Mouse (Mus musculus) gastrocnemius, adult 8-10 months (tissue): ENCODE data around the gene Stpg3. TPM values are rescaled to one million over a fixed set of nuclear protein-coding genes. Genes with fewer than 3 reads are reported as not detected.

Experiments used
- DNase-seq, 2 experiments: peaks; one replicate each; pipeline ENCODE4 v3.0.0; 2022; ENCODE audit warnings: low spot score in 2 of 2
- total RNA-seq, 4 experiments: library from RNA; stranded (reverse); gene quantifications; 2 replicates each; pipeline ENCODE4 v1.2.4; 2022

Gene Stpg3
- total RNA-seq, 4 experiments from 2014 or later = not detected

DNA sequence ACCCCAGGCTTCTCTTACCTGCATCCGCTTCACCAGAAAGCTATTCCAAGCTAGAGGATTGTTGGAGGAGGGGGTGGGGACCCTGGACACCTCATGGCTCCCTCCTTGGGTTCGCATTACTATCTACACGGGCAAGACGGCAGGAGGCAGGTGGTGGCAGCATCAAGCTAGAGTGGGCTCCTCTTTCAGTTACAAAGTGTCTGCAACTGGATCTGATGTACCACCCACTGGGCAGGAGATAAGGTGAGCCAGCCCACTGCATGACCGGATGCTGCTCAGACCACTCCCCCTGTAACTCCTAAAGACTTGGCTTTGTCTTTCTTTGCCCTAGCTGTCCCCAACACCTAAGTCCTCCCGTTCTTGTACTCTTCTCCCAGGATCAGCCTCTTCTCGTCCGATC, 22.2 kb upstream of the Stpg3 start, which contains the start of gene Rnf224:
TSS of gene Rnf224 (minus strand) at position 174 of the 400 bp plus-strand sequence.
- no peak for DNase-seq

DNA sequence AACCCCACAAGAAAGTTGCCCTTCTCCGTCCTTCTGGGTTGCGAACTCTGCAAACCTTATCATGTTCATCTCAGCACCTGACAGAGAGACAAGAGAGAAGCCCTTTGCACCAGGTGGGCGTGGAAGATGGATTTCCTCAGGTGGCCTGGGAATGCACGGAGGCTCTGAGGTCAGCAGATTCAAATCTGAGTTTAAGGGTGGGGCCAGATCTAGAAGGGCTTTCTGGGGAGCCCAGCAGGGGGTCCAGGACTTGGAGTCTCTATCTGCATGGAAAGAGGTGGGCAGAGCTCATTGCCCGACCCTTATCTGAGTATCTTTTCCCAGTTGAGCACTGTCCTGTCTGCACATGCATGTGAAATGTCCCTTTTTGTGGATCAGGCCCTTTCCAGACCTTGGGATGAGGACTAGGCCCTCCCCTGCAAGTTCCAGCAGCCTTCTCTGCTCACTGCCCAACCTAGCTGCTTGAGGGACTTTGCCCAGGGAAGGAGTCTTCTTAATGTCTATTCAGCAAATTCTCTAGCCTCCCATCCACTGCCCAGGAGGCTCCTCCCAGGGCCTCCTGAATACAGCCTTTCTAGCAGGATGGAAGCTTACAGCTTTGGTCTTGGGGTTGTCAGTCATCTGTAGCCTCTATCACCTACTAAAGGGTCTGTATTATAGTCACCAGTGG, 20.2 kb upstream of the Stpg3 start:
- no peak for DNase-seq

DNA sequence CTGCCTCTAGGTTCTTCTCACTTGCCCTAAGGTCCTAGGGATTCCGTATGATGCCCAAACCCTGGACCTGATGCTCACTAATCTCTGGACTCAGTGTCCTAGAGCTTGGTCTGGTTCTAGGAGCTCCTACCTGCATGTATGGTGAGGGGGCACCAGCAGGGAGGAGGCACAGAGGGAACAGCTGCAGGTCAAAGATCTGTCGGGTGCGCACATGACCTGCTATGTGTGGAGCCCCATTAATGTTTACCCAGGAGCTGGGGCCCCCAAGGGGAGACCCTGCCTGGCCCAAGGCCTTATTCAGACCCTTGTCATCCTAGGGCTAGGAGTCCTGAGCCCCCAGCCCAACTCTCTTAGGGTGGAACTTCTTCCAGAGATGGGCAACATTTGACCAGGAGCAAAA, 19.6 kb upstream of the Stpg3 start, which contains the start of gene Slc34a3:
TSS of gene Slc34a3 (minus strand) at position 315 of the 400 bp plus-strand sequence.
- no peak for DNase-seq

DNA sequence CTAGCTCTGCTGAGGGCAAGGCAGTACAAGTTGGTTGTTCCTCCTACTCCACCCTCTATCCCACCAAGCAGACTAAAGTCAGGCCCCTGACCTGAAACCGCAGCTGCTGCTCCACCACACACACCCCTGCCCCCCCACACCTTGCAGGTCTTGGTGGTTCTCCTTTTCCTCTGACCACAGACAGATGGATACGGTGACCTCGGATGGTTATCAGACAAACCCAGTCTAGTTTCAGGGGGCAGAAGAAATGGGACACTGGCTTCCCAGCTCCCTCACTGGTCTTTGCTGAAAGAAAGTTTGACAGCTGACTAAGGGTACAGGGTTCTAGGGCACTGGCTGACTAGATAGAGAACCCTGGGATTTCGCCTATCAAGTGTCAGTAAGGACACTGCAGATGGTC, 19.0 kb upstream of the Stpg3 start:
- DNase-seq = no peak

DNA sequence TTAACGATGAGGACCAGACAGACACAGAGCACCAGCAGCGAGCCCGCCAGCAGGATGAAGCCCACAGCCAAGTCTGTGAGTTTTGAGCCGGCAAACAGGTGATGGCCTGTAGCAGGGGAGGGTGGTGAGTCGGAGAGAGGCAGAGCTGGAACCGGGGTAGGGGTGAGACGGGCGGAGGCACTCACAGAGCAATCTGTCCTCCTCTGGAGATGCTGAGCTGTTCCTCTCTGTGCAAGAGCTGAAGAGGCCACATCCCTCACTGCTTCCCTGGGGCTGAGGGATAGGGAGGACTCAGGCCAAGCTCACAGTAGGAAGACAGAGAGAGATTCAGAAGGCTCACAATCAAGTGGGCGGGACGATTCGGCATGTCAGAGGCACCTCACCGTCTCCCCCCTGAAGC, 16.6 kb upstream of the Stpg3 start:
- no peak for DNase-seq

DNA sequence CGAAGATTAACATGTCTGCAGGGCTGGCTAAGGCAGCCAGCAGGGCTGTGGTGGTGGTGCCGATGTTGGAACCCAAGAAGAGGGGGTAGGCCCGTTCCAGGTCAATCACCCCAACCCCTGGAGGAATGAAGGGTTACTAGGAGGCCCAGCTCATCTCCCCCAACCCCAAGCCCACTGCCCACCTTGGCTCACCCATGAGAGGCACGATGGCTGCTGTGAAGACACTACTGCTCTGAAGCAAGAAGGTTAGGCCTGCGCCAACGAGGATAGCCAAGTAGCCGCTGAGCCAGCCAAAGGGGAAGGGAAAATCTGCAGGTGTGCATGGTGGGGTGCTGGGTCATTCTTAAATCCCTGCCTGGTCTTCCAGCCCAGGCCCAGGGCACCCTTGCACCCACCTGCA, 16.1 kb upstream of the Stpg3 start:
- no peak for DNase-seq

DNA sequence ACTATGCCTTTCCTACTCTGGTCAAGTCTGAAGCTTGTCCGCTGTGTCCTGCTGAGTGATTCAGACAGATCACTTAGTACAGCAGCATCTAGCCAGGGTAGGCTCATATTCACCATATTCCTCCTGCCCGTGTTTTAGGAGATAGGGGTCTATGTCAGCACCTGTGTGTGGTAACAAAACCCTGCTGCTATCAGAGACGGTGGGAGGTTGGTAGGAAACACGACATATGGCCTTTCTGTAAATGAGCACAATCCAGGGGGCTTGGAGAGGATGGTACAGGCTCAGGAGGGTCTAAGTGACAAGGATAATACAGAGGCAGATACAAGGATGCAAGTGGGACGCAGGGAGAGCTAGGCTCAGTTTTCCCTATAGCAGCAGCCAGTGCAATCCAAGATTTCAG, 15.1 kb upstream of the Stpg3 start:
- DNase-seq = no peak

DNA sequence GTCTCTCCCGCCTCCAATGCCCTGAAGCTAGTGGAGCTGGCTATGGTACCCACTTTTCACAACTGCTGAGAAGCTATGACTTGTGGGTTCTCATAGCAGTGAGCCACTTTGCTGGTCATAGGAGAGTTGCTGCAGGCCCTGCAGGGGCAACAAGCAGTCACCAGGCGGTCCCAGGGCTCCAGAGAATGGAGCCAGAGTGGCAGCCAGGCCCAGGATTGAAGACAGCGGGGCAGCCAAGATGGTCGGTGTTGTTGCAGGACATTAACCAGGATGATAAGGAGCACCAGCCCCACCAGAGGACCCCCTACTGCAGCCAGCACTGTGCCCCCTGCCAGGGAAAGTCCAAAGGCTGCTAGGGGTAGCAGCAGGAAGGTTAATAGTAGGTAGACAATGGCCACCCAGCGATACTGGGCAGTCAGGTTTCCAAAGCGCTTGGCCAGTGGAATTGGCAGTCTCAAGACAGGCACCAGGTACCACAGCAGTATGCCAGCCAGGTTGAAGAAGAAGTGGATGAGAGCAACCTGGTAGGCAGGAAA, 14.6 kb upstream of the Stpg3 start:
- DNase-seq = peak in 1 of 2 experiments; percentile 21

DNA sequence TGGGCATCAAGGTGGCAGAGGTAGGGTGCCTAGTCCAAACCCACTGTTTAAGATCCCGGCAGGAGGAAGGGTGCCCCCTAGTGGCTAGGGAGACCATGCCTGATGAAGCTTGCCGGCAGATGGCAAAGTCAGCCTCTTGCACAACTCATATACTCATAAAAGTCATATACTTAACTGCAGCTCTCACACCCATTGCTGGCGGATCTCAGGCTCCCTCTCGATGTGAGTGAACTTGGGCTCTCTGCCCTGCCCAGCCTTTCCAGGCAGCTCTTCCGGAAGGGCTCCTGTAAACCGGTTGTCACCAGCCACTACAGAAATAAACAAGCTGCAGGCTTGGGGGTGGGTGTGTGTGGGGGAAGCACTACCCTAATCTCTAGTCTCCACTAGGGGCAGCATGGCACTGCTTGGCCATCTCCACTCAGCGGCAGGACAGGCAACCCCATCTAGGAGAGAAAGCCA, 14.0 kb upstream of the Stpg3 start:
- peak; percentile 80 to 87 for DNase-seq

DNA sequence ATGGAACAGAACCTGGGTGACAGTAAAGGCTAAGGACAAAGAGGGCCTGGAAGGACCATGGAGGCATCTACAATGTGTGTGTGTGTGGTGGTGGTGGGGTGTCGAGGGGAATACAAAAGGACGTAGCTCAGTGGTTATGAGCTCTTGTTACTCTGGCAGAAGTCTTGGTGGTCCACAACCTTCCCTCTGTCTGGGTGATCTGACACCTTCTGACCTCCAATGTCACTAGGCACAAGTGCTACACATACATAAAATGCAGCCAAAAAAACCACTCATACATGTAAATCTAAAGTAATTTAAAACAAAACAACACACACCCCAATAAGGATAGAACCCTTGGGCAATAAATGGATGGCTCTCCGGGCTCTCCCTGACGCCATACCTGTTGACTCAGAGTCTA, 13.0 kb upstream of the Stpg3 start:
- DNase-seq = no peak

DNA sequence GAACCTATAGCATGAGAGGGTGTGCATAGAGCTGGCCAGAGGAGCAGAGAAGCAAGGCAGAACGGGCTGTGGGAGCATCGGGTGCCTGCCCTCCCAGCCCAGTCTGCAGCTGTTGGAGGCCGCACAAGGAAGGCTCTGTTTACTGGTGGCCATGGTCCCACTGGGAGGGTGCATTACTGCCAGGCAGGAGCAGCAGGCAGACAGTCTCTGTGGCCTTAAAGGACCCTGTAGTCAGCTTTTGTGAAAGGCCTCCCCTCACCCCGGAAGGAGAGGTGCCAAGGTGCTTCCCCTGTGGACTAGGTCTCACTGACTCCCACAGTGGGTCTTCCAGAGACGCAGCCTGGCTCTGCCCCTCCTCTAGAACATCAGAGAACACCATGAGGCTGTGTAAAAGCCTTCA, 12.4 kb upstream of the Stpg3 start:
- DNase-seq = peak; percentile 45 to 62

DNA sequence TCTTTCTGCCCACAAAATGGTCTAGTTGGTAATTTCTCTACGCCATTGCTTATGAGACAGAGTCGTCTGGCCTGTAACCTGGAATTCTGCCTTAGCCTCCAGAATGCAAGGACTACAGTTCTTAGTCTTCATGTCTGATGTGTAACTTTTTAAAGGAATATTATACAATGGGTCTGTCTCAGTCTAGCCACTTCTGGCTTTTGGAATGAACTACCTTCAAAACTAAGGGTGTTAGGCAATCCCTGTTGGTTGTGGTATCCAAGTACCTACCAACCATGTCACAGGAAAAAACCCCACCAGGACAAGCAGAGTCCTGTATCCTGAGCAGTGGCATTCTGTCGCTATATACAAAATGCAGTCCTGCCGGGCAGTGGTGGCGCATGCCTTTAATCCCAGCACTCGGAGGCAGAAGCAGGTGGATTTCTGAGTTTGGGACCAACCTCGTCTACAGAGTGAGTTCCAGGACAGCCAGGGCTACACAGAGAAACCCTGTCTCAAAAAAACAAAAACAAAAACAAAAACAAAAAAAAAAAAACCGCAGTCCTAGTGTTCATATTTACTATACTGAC, 11.5 kb upstream of the Stpg3 start:
- no peak for DNase-seq

DNA sequence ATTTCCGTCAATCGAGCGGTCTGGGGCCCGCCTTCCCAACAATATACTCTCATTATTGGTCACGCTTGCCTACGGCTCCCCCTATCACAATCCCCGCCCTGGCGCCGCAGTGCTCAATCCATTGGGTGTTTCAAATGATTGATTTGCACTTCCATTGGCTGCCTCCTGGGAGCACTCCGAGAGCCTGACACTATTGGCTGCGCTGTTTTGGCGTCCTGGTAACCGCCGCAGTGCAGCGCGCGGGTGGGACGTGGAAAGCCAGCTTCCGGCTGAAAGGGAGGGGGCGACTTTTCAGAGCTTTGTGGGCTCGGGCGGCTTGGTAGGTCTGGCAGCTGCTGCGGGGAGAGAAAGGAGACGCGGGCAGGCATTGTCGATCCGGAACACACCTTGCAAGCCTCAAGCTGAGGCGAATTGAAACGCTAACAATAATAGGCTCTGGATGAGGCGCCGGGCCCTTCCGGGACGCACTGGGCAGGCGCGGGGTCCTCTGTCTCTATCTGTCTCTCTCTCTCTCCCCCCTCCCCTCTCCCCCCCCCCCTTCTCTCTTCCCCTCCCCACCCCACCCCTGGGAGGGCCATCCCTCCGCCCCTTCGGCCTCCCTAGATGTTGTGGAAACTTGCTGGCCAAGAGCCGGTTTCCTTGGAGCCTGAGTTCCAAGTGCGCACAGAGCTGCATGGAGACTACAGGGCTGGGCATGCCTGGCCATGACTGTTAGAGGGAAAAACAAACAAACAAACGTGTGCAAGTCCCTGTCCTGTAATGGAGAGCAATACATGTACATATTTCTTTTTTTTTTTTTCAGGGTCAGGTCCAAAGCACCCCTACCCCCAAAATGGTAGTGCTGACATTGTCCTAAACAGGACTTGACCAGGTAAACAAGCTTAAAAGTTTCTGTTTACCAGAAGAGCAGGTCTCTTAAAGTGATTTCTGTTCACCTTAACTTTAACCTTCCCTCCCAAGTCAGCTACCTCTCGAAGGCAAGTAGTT, 10.6 kb upstream of the Stpg3 start:
- peak; percentile 99 for DNase-seq

DNA sequence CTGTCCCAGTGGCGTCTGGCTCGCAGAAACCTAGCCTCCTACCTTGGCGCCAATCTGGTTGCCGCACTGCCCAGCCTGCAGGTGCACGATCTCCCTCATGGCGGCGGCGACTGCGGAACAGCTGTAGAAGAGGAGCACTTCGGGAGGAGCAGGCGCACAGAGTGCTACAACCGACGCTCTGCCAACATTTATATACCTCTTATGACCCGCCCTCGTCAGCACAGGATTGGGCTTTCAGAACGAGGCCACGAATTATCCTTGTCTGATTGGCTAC, 10.0 kb upstream of the Stpg3 start, which contains the start of gene Tubb4b:
TSS of gene Tubb4b (minus strand) at position 211 of the 274 bp plus-strand sequence.
- no peak for DNase-seq

DNA sequence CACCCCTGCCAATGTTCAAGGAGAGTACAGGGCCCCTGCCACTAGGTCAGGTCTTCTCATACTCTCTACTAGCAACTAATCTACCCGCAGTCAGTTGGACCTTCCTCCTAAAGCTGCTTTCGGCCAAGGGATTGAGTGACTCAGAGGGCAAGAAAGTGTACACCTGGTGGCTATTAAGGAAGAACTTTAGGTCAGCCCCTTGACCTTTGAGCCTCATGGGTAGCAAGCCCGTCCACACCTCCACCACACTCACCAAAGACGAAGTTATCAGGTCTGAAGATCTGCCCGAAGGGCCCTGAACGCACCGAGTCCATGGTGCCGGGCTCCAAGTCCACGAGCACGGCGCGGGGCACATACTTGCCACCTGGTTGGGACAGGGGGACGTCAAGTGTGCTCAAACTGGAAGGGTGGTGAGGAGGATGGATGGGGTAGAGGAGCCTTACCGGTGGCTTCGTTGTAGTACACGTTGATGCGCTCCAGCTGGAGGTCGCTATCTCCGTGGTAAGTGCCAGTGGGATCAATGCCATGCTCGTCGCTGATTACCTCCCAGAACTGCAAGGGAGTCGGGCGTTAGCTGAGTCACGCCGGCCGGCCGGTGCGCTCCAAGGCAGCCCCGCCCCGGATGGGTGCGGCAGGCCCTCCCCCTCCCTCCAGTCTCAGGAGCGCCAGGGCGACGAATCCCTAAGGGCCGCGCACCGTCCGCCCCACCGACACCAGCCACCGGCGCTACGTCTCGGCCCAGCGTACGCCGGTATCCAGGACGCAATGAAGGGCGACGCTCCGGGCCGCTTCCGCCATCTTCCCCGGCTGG, 9.4 kb upstream of the Stpg3 start:
- DNase-seq = peak; percentile 80 to 87

DNA sequence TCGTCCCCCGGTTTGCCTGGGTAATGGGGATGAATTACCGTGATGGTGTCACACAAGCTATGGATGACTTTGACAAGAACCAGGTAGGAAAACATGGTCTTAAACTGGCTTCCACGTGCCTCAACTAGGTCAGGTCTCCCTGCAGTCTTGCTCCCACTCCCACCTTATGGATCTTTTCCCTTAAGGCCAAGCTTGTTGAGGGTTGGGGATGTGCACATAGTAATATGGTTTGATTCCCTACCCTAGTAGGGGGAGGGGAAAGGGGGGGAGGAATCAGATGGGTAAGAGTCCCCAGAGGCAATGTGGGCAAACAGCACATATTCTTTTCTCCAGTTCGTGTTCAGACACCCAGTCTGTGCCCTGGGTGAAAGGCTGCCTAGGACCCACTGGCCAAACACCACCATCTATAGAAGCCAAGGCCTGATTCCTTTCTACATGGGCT, 6.9 kb upstream of the Stpg3 start:
- DNase-seq = no peak

DNA sequence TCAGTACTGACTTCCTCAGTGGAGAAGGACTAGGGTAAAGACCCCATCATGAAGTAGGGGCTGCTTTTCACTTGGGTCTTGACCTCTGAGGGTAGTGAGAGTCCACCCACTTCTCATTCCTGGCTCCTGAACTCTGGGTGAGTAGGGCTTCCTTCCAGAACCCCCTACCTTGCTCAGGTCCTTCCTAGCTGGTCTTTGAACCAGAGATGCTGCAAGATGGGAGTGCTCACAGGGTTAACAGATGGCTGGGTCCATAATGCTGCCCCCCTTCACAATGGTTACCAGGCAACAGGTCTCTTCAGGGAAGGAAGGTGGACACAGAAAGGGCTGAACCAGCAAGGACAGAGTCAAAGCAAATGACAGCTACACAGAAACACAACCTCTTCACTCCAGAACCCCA, 4.0 kb upstream of the Stpg3 start, which contains the start of gene Fam166a:
TSS of gene Fam166a (plus strand) at position 301 of the 400 bp plus-strand sequence.
- DNase-seq = no peak

DNA sequence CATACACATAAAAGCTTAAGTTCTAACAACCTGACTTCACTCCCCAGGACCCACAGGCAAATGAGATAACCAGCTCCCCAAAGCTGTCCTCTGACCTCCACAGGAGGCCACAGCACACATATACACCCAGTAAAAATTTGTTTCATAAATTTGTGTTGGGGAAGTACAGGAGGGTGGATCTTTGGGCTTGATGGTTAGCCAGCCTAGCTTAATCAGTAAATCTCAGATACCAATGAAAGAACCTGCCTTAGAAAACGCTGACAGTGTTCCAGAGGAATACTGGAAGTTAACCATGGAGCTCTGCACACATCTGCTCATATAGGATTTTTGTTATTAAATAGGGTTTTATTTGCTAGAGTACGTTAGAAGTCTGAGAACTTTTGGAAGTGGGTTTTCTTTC, 3.2 kb upstream of the Stpg3 start:
- no peak for DNase-seq

DNA sequence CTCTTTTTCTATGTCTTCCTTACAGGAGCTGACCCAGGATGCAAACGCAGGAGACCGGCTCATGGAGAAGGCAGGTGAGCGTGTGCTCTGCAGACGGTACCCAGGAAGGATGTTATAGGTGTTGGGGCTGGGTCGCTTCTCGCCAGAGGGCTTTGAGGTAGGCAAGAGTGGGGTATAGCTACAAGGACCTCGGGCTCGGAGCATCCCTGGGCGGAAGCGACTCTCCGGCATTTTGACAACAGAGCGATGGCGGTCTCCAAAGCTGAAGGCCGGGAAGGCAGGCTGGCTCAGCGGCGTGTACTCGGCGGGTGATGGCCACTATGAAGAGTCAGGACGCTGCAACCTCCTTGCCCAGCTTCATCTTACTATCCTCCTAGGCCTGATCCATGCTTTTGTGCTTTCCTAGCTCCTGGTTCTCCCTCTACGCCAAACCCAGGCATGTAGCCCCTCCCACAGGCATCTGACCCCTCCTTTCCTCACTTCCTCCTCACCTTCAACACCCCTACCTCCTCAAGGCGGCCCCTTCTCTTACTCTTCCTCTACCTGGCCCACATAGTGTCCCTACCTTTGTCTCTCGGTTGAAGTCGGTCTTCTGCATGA, 1.1 kb downstream of the Stpg3 start:
- DNase-seq = no peak

DNA sequence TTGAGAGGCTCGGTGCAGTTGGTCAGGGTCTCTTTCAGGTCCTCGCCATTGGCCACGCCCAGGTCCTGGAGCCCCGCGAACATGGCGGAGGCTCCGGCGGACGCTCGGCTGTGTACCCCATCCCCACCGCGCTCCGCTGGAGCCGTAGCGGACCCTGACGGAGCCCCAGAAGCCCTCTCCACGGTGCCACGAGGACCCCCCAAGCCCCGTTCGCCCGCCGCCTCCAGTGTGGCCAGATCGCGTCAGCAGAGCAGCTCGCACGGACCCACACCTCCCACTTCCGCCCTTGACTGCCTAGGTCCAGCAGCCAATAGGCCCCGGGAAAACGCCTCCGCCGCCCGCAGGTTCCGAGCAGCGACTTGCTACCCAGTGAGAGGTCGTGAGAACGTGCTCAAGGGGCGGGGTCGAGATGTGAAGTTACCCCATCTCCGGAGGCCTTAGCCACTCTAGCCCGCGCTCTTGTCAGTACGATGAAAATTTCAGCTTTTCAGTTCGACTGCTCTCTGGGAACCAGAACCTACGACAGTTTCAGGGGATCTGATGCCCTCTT, 3.2 kb downstream of the Stpg3 start, which contains the start of gene Nelfb:
TSS of gene Nelfb (minus strand) at position 369 of the 550 bp plus-strand sequence.
- DNase-seq = peak; percentile 84
